17 mouse cellular contexts compared by ENCODE assay signal in the genomic region with DNA sequence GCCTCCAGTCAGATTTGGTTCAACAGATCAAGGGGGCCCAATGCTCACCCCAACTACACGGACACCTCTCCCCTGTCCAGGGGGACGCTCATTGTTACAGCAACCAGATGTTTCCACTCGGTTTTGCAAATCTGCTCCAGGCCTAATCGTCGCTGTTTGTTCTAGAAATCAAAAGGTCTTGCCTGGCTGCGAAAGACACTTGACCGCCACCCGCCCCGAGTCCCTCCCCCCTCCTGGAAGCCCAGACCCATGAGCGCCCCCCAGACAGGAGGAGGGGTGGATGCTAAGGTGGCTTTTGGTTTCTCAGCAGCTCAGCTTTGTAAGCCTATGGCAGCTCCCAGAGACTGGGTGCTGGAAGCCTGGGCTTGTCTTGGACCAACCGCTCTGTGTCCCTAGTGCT.
A peak's percentile ranks its signal among the peaks of the same experiment; 100 is the strongest.
DNase-seq lines count a peak whose midpoint lies in the region; ATAC-seq lines count a peak whose summit lies in the region.
"Had no signal": no experiment of that assay in that cellular context is flagged by ENCODE, and none has a peak within 500 bp of the region (broad histone marks: within the 10 kb centered on the region; RNA-seq: fewer than 3 reads in every experiment).

No protein-coding gene starts in this region.

- no peaks in the 10 kb centered on the region for H3K36me3 ChIP-seq in hindbrain, embryonic 11.5 days (ENCODE audit: control insufficient read depth, insufficient read depth, low read length)
- H3K36me3 ChIP-seq in hindbrain, embryonic 14.5 days (replicated peaks; ENCODE audit: control insufficient read depth, insufficient read depth), result no peaks in the 10 kb centered on the region
- H3K36me3 ChIP-seq in midbrain, embryonic 12.5 days, result no peaks in the 10 kb centered on the region
- no peaks in the 10 kb centered on the region for H3K36me3 ChIP-seq in midbrain, embryonic 15.5 days (replicated peaks)
- no peaks in the 10 kb centered on the region for H3K36me3 ChIP-seq in forebrain, embryonic 15.5 days
- no peaks in the 10 kb centered on the region for H3K36me3 ChIP-seq in midbrain, embryonic 16.5 days (ENCODE audit: control insufficient read depth, insufficient read depth, low read length)
- H3K36me3 ChIP-seq: G1E; kidney, embryonic 15.5 days; neural tube, embryonic 12.5 days had no signal

- peak; percentile 37; the same call in 1 of the 2 replicates for ATAC-seq in hindbrain, embryonic 11.5 days (ENCODE audit: low FRiP score)
- ATAC-seq in hindbrain, embryonic 14.5 days (ENCODE audit: low FRiP score), result no peak; the same call in 1 of the 2 replicates
- ATAC-seq in midbrain, embryonic 12.5 days (ENCODE audit: low FRiP score, low read depth), result no peak
- no peak for ATAC-seq in midbrain, embryonic 15.5 days (replicated peaks)
- ATAC-seq in forebrain, embryonic 15.5 days (replicated peaks), result no peak; the same call in 1 of the 2 replicates
- no peak for ATAC-seq in midbrain, embryonic 16.5 days
- no peak for ATAC-seq in erythroid progenitor cell, adult 5-6 weeks (replicated peaks; ENCODE audit: low FRiP score, poor library complexity, severe bottlenecking)
- ATAC-seq: intestine, embryonic 16.5 days had no signal

- H3K27me3 ChIP-seq in hindbrain, embryonic 11.5 days (ENCODE audit: control insufficient read depth, insufficient read depth, low read length), result no peaks in the 10 kb centered on the region
- peaks cover 5% of the 10 kb centered on the region; the same call in 1 of the 2 replicates for H3K27me3 ChIP-seq in hindbrain, embryonic 14.5 days (ENCODE audit: control insufficient read depth, insufficient read depth, low read length)
- H3K27me3 ChIP-seq in midbrain, embryonic 12.5 days, result peaks cover 74% of the 10 kb centered on the region
- H3K27me3 ChIP-seq in midbrain, embryonic 15.5 days (replicated peaks), result no peaks in the 10 kb centered on the region; the same call in 1 of the 2 replicates
- no peaks in the 10 kb centered on the region for H3K27me3 ChIP-seq in forebrain, embryonic 15.5 days
- H3K27me3 ChIP-seq in midbrain, embryonic 16.5 days (ENCODE audit: control insufficient read depth, insufficient read depth, low read depth, low read length), result no peaks in the 10 kb centered on the region; the same call in 1 of the 2 replicates
- H3K27me3 ChIP-seq: neural tube, embryonic 12.5 days had no signal

- peak overlapping the region; percentile 33; the same call in 1 of the 2 replicates for H3K27ac ChIP-seq in hindbrain, embryonic 11.5 days (ENCODE audit: low read depth, low read length)
- H3K27ac ChIP-seq in hindbrain, embryonic 14.5 days, result no peak overlapping the region
- H3K27ac ChIP-seq in midbrain, embryonic 12.5 days (replicated peaks), result no peak overlapping the region
- H3K27ac ChIP-seq in midbrain, embryonic 15.5 days, result no peak overlapping the region
- H3K27ac ChIP-seq in forebrain, embryonic 15.5 days (replicated peaks), result peak overlapping the region; percentile 49; the same call in 1 of the 2 replicates
- H3K27ac ChIP-seq in midbrain, embryonic 16.5 days (ENCODE audit: low read length), result no peak overlapping the region
- H3K27ac ChIP-seq: kidney, embryonic 15.5 days; liver, embryonic 14.5 days; neural tube, embryonic 12.5 days had no signal

- 46% methylated on average over 11 of the region's 11 CpGs for WGBS in hindbrain, embryonic 11.5 days
- 50% methylated on average over 11 of the region's 11 CpGs for WGBS in hindbrain, embryonic 14.5 days
- WGBS in midbrain, embryonic 12.5 days, result 31% methylated on average over 10 of the region's 11 CpGs
- WGBS in midbrain, embryonic 15.5 days, result 37% methylated on average over 11 of the region's 11 CpGs
- WGBS in forebrain, embryonic 15.5 days, result 45% methylated on average over 11 of the region's 11 CpGs
- WGBS in midbrain, embryonic 16.5 days, result 38% methylated on average over 11 of the region's 11 CpGs

- DNase-seq in hindbrain, embryonic 11.5 days (ENCODE audit: low spot score), result no peak
- DNase-seq in hindbrain, embryonic 14.5 days (ENCODE audit: low spot score), result no peak
- DNase-seq: cerebellum, adult 9-11 months; heart, postnatal 4 days; lung, postnatal 4 days; right cerebral cortex, postnatal 14 days; thymus, postnatal 25 days had no signal

- H3K4me3 ChIP-seq in hindbrain, embryonic 11.5 days (ENCODE audit: low read depth, low read length), result no peak overlapping the region
- no peak overlapping the region for H3K4me3 ChIP-seq in hindbrain, embryonic 14.5 days (replicated peaks; ENCODE audit: low read length)
- no peak overlapping the region for H3K4me3 ChIP-seq in midbrain, embryonic 12.5 days
- no peak overlapping the region for H3K4me3 ChIP-seq in midbrain, embryonic 15.5 days
- H3K4me3 ChIP-seq in forebrain, embryonic 15.5 days, result no peak overlapping the region
- no peak overlapping the region for H3K4me3 ChIP-seq in midbrain, embryonic 16.5 days (ENCODE audit: low read depth, low read length)
- H3K4me3 ChIP-seq: kidney, embryonic 15.5 days; neural tube, embryonic 12.5 days had no signal

- H3K4me1 ChIP-seq in hindbrain, embryonic 11.5 days (replicated peaks; ENCODE audit: control insufficient read depth, insufficient read depth, low read length), result peaks cover 18% of the 10 kb centered on the region; the same call in 1 of the 2 replicates
- H3K4me1 ChIP-seq in hindbrain, embryonic 14.5 days (replicated peaks; ENCODE audit: control insufficient read depth, insufficient read depth, low read length), result peaks cover 40% of the 10 kb centered on the region
- peaks cover 49% of the 10 kb centered on the region for H3K4me1 ChIP-seq in midbrain, embryonic 12.5 days
- peaks cover 31% of the 10 kb centered on the region for H3K4me1 ChIP-seq in midbrain, embryonic 15.5 days
- peaks cover 47% of the 10 kb centered on the region for H3K4me1 ChIP-seq in forebrain, embryonic 15.5 days
- peaks cover 31% of the 10 kb centered on the region for H3K4me1 ChIP-seq in midbrain, embryonic 16.5 days (ENCODE audit: control insufficient read depth, insufficient read depth, low read length)

- H3K9me3 ChIP-seq in hindbrain, embryonic 11.5 days (ENCODE audit: control insufficient read depth, low read length), result no peaks in the 10 kb centered on the region
- H3K9me3 ChIP-seq in hindbrain, embryonic 14.5 days (ENCODE audit: control insufficient read depth, low read length), result no peaks in the 10 kb centered on the region
- no peaks in the 10 kb centered on the region for H3K9me3 ChIP-seq in midbrain, embryonic 12.5 days
- no peaks in the 10 kb centered on the region for H3K9me3 ChIP-seq in midbrain, embryonic 15.5 days
- H3K9me3 ChIP-seq in forebrain, embryonic 15.5 days, result no peaks in the 10 kb centered on the region
- H3K9me3 ChIP-seq in midbrain, embryonic 16.5 days (replicated peaks; ENCODE audit: control insufficient read depth, low read length, poor library complexity, severe bottlenecking), result no peaks in the 10 kb centered on the region
- H3K9me3 ChIP-seq: kidney, embryonic 15.5 days; neural tube, embryonic 12.5 days had no signal

- H3K4me2 ChIP-seq in hindbrain, embryonic 11.5 days (replicated peaks; ENCODE audit: low read depth, low read length), result no peak overlapping the region
- no peak overlapping the region for H3K4me2 ChIP-seq in hindbrain, embryonic 14.5 days (replicated peaks)
- H3K4me2 ChIP-seq in midbrain, embryonic 12.5 days (replicated peaks), result no peak overlapping the region
- H3K4me2 ChIP-seq in midbrain, embryonic 15.5 days, result no peak overlapping the region
- H3K4me2 ChIP-seq in forebrain, embryonic 15.5 days (replicated peaks), result no peak overlapping the region
- no peak overlapping the region for H3K4me2 ChIP-seq in midbrain, embryonic 16.5 days (ENCODE audit: low read length)
- H3K4me2 ChIP-seq: kidney, embryonic 15.5 days had no signal

- H3K9ac ChIP-seq in hindbrain, embryonic 11.5 days (ENCODE audit: low read depth, low read length), result no peak overlapping the region
- H3K9ac ChIP-seq in hindbrain, embryonic 14.5 days, result no peak overlapping the region
- H3K9ac ChIP-seq in midbrain, embryonic 12.5 days (replicated peaks), result 0 out of 2 replicates have a peak overlapping the region, but pooled peaks have one; percentile 17
- H3K9ac ChIP-seq in midbrain, embryonic 15.5 days, result no peak overlapping the region
- H3K9ac ChIP-seq in forebrain, embryonic 15.5 days (replicated peaks), result no peak overlapping the region
- 0 out of 2 replicates have a peak overlapping the region, but pooled peaks have one; percentile 21 for H3K9ac ChIP-seq in midbrain, embryonic 16.5 days (ENCODE audit: low read depth, low read length)
- H3K9ac ChIP-seq: kidney, embryonic 15.5 days; liver, embryonic 14.5 days; neural tube, embryonic 12.5 days had no signal

Comparison
In these comparisons a context has a peak if more than half of its experiments do, and no peak if none do; other contexts are left out.
1. H3K27ac ChIP-seq: peak in hindbrain, embryonic 11.5 days (single experiment) and forebrain, embryonic 15.5 days (single experiment); none in hindbrain, embryonic 14.5 days (single experiment), midbrain, embryonic 12.5 days (single experiment), midbrain, embryonic 15.5 days (single experiment) and midbrain, embryonic 16.5 days (single experiment).
2. H3K9ac ChIP-seq: peak in midbrain, embryonic 12.5 days (single experiment) and midbrain, embryonic 16.5 days (single experiment); none in hindbrain, embryonic 11.5 days (single experiment), hindbrain, embryonic 14.5 days (single experiment), midbrain, embryonic 15.5 days (single experiment) and forebrain, embryonic 15.5 days (single experiment).